Comparison of ENCODE assay signal across 10 mouse cellular contexts in the genomic region with DNA sequence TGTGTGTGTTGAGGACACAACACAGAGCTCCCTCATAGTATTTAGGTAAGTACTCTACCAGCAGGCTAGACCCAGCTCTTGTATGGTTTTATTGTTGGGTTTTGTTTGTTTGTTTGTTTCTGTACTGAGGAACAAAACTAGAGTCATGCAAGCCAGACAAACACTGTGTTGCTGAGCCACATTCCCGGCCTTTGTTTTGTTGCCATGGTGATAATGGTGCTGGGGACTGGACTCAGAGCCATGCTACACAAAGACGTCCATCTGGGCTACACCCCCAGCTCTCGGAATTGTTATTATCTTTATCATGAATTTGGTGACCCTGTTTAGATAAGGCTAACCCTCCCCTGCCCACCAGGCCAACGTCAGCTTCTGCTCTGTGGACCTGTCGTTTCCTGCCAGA.
DNase-seq lines count a peak whose midpoint lies in the region; ATAC-seq and TF ChIP-seq lines count a peak whose summit lies in the region.
"Had no signal": no experiment of that assay in that cellular context is flagged by ENCODE, and none has a peak within 500 bp of the region (broad histone marks: within the 10 kb centered on the region; RNA-seq: fewer than 3 reads in every experiment).

No protein-coding gene starts in this region.

- ATAC-seq in hindbrain, embryonic 14.5 days (ENCODE audit: low FRiP score) = no peak
- ATAC-seq in midbrain, postnatal 0 days (ENCODE audit: low FRiP score) = no peak
- no peak for ATAC-seq in erythroid progenitor cell, adult 5-6 weeks (replicated peaks; ENCODE audit: low FRiP score, poor library complexity, severe bottlenecking)

- H3K27ac ChIP-seq in embryonic facial prominence, embryonic 10.5 days (replicated peaks) = peak overlapping the region; percentile 58; the same call in 1 of the 2 replicates
- H3K27ac ChIP-seq in hindbrain, embryonic 14.5 days = peak overlapping the region; percentile 35; the same call in 1 of the 2 replicates
- no peak overlapping the region for H3K27ac ChIP-seq in midbrain, postnatal 0 days (ENCODE audit: low read depth, low read length)
- H3K27ac ChIP-seq: lung, embryonic 15.5 days had no signal

- H3K36me3 ChIP-seq in embryonic facial prominence, embryonic 10.5 days (replicated peaks) = peaks cover 18% of the 10 kb centered on the region
- H3K36me3 ChIP-seq in hindbrain, embryonic 14.5 days (replicated peaks; ENCODE audit: control insufficient read depth, insufficient read depth) = no peaks in the 10 kb centered on the region
- no peaks in the 10 kb centered on the region for H3K36me3 ChIP-seq in midbrain, postnatal 0 days (ENCODE audit: insufficient read depth, low read length)
- H3K36me3 ChIP-seq: lung, embryonic 15.5 days had no signal

- peaks cover 23% of the 10 kb centered on the region for H3K4me1 ChIP-seq in embryonic facial prominence, embryonic 10.5 days
- H3K4me1 ChIP-seq in hindbrain, embryonic 14.5 days (replicated peaks; ENCODE audit: control insufficient read depth, insufficient read depth, low read length) = peaks cover 13% of the 10 kb centered on the region; the same call in 1 of the 2 replicates
- peaks cover 7% of the 10 kb centered on the region; the same call in 1 of the 2 replicates for H3K4me1 ChIP-seq in midbrain, postnatal 0 days (ENCODE audit: insufficient read depth, low read length)
- H3K4me1 ChIP-seq: lung, embryonic 15.5 days had no signal

- DNase-seq in brain, embryonic 14.5 days (ENCODE audit: low read depth) = peak; percentile 82
- DNase-seq in embryonic facial prominence, embryonic 10.5 days (ENCODE audit: low spot score) = peak; percentile 56
- DNase-seq in hindbrain, embryonic 14.5 days (ENCODE audit: low spot score) = peak; percentile 63
- peak; percentile 60 for DNase-seq in midbrain, postnatal 0 days (ENCODE audit: low spot score)
- DNase-seq in frontal cortex, adult 2 months (ENCODE audit: extremely low spot score in 1 of 2, low spot score in 1 of 2) = no peak
- DNase-seq in left cerebral cortex, adult 11 months (ENCODE audit: low spot score) = no peak
- DNase-seq: gastrocnemius, adult 2 months; thymus, adult 18-20 months had no signal

- no peak for TF ChIP-seq POLR2A in brain, embryonic 14.5 days (IDR thresholded peaks at IDR 0.05; ENCODE audit: borderline replicate concordance, extremely low read depth, insufficient read depth, insufficient read length, poor library complexity, severe bottlenecking)

- 38% methylated on average over 5 of the region's 5 CpGs for WGBS in embryonic facial prominence, embryonic 10.5 days
- 8% methylated on average over 5 of the region's 5 CpGs for WGBS in hindbrain, embryonic 14.5 days
- WGBS in midbrain, postnatal 0 days = 11% methylated on average over 5 of the region's 5 CpGs

- no peak for TF ChIP-seq CTCF in brain, embryonic 14.5 days (IDR thresholded peaks at IDR 0.05; ENCODE audit: borderline replicate concordance, extremely low read depth, insufficient read depth, insufficient read length)
- TF ChIP-seq CTCF in midbrain, postnatal 0 days (IDR thresholded peaks at IDR 0.05) = no peak

- no peak overlapping the region for H3K4me3 ChIP-seq in embryonic facial prominence, embryonic 10.5 days
- H3K4me3 ChIP-seq in hindbrain, embryonic 14.5 days (replicated peaks; ENCODE audit: low read length) = no peak overlapping the region
- no peak overlapping the region for H3K4me3 ChIP-seq in midbrain, postnatal 0 days (ENCODE audit: low read depth, low read length)
- H3K4me3 ChIP-seq: gastrocnemius, adult 2 months; lung, embryonic 15.5 days had no signal

- H3K9me3 ChIP-seq in embryonic facial prominence, embryonic 10.5 days = no peaks in the 10 kb centered on the region
- H3K9me3 ChIP-seq in hindbrain, embryonic 14.5 days (ENCODE audit: control insufficient read depth, low read length) = no peaks in the 10 kb centered on the region
- no peaks in the 10 kb centered on the region for H3K9me3 ChIP-seq in midbrain, postnatal 0 days (ENCODE audit: low read length)
- H3K9me3 ChIP-seq: lung, embryonic 15.5 days had no signal

- H3K9ac ChIP-seq in hindbrain, embryonic 14.5 days = no peak overlapping the region
- no peak overlapping the region for H3K9ac ChIP-seq in midbrain, postnatal 0 days (replicated peaks; ENCODE audit: low read length, poor library complexity, severe bottlenecking)
- H3K9ac ChIP-seq: lung, embryonic 15.5 days had no signal

- no peaks in the 10 kb centered on the region for H3K27me3 ChIP-seq in embryonic facial prominence, embryonic 10.5 days (replicated peaks; ENCODE audit: low read depth, poor library complexity, severe bottlenecking)
- no peaks in the 10 kb centered on the region for H3K27me3 ChIP-seq in hindbrain, embryonic 14.5 days (ENCODE audit: control insufficient read depth, insufficient read depth, low read length)
- no peaks in the 10 kb centered on the region for H3K27me3 ChIP-seq in midbrain, postnatal 0 days (ENCODE audit: insufficient read depth, low read length)
- H3K27me3 ChIP-seq: lung, embryonic 15.5 days had no signal

- H3K4me2 ChIP-seq in hindbrain, embryonic 14.5 days (replicated peaks) = no peak overlapping the region
- H3K4me2 ChIP-seq in midbrain, postnatal 0 days (ENCODE audit: low read depth, low read length, poor library complexity, severe bottlenecking) = no peak overlapping the region
- H3K4me2 ChIP-seq: lung, embryonic 15.5 days had no signal

Comparison
In these comparisons a context has a peak if more than half of its experiments do, and no peak if none do; other contexts are left out.
1. DNase-seq: peak in brain, embryonic 14.5 days (single experiment), embryonic facial prominence, embryonic 10.5 days (single experiment), hindbrain, embryonic 14.5 days (single experiment) and midbrain, postnatal 0 days (single experiment); none in frontal cortex, adult 2 months (0 of 2) and left cerebral cortex, adult 11 months (single experiment).